Mouse (Mus musculus) 3134 (cell line): ENCODE results near the gene Cd300a.

Source experiments
- DNase-seq: peaks from one replicate; pipeline ENCODE4 v3.0.0-alpha.2; 2011; ENCODE audit warnings: low spot score; ENCODE audit not compliant: insufficient read length; ENCODE audit errors: extremely low read depth

Cd300a gene

DNA sequence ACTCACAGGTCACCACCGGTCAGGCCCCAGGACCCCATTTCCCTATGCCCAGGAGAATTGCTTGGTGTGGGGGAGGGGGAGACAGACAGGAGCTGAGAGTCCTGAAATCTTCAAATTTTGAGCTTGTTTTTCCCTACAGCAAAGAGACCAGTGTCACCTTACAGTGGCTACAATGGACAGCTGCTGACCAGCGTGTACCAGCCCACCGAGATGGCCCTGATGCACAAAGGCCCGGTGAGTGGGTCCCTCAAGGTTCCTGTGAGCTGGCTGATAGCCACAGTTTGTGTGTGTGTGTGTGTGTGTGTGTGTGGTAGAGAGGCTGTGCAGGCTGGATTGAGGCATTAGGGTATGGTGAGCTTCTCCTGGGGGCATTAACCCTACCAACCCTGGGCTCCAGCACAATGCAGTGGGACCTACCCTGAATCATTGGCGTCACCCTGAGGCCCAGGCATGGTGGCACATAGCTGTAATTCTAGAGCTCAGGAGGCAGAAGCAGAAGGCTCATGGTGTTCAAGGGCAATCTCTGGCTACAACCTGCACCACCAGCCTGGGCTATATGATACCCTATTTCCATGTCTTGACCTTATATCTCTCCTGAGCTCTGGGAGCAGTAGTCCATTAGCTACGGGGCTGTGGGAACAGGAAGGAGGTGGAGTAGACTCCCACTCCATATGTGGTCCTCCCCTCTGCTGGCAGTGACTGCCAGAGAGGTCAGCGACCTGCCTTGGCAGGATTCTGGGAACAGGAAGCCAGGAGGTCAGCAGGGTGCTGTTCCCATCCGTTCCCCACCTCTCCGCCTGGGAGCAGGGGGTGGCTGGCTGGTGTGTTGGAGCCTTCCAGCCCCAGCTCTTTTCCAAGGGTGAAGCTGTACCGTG lies 23.1 kb upstream of the Cd300a start:
- DNase-seq: no peak

GRCm38 (mm10) chr11:114867361-114868235 lies 22.2 kb upstream of the Cd300a start:
- DNase-seq: no peak

DNA sequence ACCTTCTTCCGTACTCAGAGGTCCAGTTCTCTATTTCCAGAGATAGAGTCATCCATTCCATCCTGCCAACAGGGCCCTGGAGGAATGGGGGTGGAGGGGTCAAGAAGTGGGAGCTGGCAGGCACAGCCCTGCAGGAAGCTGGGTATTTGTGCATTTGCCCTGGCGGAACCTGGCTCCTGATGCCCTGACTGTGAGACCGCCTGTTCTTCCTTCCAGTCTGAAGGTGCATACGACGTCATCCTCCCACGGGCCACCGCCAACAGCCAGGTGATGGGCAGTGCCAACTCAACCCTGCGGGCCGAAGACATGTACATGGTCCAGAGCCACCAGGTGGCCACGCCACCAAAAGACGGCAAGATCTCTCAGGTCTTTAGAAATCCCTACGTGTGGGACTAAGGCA lies 21.6 kb upstream of the Cd300a start:
- DNase-seq: no peak

GRCm38 (mm10) chr11:114869787-114870186 lies 20.1 kb upstream of the Cd300a start:
- DNase-seq: no peak

GRCm38 (mm10) chr11:114871540-114871939 lies 18.3 kb upstream of the Cd300a start:
- no peak for DNase-seq

DNA sequence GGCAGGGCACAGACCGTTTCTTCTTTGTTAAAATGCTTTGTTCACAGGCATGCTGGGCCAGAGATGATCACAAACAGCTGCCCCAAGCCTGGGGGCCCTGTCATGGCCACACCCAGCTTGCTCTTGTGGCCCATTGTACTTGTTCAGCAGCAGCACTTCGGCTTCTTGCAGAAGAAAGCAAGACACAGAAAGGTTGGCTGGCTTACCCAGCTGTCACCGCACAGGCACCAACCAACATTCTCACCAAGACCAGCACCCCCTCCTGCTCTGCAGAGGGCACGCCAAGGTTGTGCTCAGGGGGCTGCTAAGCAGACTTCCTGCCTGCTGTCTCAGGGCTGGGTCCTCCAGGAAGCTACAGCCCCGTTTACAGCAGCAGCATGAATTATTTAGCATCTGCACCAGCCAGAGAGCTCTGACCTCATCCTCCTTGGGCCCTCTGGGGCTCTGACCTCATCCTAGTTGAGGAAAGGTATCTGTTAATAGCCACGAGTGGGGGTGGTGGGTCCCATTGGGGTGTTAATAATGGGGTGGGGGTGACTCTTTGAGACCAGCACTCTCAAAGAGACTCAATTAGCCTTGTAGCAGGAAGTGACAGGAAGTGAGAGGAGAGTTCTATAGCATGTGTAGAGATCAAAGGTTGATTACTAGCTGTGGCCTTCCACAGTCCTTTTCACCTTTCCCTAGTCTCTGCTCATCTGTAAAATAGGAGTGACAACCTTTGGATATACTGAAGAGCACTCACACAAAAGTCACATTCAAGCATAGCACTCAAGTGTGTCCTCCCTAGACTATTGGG lies 16.6 kb upstream of the Cd300a start:
- no peak for DNase-seq

DNA sequence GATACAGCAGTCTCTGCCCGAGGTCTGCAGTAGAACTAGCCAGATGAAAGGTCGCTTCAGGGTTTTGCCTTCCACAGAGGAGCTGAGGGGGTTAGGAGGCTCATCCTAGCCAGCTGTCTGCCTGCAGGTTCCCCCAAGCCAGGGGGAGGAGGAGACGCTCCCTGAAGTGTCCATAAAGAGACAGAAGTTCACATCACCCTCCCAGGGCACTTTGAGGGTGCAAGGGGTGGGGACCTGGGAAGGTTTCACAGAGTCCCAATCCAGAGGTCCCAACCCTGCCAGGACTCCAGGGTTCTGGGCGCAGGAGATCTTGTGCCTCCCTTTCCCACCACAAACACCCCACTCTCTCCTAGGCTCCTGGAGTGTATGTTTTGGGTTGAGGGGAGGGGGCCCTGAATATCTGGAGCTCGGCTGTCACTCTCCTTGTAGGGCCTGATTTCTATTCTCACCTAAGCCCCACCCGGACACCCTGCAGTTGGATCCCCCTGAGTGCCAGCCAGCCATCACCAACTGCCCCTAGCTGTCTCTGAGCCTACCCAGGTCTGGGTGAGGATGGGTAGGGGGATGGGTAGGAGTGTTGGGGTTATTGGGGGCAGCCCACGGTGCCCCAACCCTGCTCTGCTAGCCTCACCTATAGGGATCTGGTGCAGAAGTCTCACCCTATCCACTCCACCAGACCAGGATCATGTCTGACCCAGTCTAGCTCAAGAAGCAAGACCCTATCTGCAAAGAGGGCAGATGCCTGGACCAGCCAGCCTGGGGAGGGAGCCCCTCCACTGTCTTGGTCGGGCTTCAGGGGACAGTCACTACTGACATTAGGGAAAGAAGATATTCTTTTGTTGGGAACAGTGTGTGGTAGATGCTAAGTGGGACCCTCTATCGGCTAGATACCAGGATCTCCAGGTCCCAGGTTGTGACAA lies 15.4 kb upstream of the Cd300a start:
- DNase-seq: no peak

DNA sequence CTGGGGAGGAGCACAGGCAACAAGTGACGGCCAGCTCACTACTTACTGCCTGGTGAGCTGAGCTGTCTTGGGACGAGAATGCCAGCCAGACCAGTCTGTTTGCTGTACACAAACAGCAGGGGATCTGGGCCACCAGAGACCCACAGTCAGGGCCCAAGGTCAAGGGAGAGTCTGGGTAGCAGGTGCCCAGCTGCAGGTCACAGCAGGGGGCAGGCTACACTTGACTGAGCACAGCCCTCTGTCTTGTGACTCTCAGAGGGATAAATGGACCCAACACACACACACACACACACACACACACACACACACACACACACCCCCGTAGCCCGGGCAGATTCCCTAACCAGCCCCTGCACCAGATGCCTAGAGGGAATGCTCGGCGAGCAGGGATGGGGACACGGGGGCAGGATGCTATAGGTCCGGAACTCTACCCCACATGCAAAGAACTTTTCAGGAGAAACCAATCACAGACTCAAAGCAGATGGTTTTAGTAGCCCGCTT lies 14.5 kb upstream of the Cd300a start:
- no peak for DNase-seq

- no peak for DNase-seq
These were observed 13.7 kb upstream of the Cd300a start for GRCm38 (mm10) chr11:114876176-114876575.

DNA sequence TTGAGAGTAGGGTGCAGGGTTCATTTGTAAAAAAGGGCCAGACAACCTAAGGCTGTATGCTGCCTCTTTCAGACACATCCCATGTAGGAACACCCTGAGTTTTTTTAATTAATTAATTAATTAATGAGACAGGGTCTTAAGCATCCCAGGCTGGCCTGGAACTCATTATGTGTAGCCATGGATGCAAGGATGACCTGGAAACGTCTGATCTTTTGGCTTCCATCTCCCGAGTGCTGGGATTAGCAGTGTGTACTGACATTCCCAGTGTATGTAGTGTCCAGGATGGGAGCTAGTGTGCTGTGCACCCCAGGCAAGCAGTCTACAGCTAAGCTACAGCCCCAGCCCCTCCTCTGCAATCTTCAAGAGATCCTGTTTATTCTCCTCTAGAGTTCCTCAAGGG lies 13.2 kb upstream of the Cd300a start:
- no peak for DNase-seq

- DNase-seq: peak; percentile 40
These were observed 12.7 kb upstream of the Cd300a start for GRCm38 (mm10) chr11:114877145-114877544.

DNA sequence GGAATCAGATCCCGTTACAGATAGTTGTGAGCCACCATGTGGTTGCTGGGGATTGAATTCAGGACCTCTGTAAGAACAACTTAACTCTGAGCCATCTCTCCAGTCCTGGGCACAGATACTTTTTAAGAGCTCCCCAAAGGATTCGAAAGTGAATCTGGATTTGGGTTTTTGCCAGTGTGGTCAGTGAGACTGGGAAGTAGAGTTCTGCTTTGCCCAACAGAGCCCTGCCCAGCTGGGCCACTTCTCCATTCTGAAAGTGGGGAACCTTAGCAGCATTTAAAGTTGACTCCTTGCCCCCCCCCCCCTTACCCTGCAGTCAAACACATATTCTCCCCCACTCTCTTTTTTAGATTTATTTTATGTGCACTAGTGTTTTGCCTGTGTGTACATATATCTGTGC lies 10.2 kb upstream of the Cd300a start:
- DNase-seq: no peak

- DNase-seq: no peak
These were observed 9.7 kb upstream of the Cd300a start for GRCm38 (mm10) chr11:114880185-114880584.

DNA sequence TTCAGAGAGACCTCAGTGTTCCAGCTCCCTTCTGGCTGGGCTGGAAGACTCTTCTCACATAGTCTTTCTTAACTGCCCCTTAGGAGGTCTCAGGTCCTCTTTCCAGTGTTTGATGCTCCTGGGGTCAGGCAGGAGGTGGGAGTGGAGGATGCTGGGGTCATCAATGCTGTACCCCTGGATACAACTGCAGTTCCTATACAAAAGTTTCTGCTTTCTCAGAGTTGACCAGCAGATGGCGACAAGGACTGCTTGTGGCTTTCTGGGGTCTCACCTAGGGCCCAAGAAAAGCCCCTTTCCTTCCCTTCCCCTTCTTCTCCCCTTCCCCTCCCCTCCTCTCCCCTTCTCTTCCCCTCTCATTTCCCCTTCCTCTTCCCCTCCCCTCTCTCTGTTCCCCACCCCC lies 9.3 kb upstream of the Cd300a start:
- no peak for DNase-seq

DNA sequence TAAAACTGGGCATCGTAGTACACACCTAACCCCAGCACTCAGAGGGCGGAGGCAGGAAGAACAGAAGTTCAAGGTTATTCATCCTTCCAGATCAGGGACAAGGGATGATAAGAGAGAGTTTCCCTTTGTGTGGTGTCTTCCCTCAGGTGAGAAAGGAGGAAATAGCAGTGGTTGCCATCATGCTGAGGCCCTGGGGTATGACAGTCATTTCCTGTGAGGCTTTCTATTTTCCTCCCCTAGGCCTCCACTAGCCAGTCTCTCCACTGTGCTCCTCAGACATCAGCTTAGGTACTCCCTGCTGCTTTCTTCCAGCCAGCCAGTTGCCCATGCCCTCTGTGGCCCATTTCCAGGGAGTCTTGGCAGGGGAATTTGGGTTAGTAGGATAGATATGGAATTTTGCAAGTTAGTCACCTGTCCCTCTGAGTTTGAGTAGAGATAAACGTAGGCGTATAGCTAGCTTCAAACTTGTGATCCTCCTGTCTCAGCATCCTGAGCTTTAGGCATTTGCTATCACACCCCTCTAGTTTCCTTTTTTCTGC lies 6.5 kb upstream of the Cd300a start:
- DNase-seq: no peak

DNA sequence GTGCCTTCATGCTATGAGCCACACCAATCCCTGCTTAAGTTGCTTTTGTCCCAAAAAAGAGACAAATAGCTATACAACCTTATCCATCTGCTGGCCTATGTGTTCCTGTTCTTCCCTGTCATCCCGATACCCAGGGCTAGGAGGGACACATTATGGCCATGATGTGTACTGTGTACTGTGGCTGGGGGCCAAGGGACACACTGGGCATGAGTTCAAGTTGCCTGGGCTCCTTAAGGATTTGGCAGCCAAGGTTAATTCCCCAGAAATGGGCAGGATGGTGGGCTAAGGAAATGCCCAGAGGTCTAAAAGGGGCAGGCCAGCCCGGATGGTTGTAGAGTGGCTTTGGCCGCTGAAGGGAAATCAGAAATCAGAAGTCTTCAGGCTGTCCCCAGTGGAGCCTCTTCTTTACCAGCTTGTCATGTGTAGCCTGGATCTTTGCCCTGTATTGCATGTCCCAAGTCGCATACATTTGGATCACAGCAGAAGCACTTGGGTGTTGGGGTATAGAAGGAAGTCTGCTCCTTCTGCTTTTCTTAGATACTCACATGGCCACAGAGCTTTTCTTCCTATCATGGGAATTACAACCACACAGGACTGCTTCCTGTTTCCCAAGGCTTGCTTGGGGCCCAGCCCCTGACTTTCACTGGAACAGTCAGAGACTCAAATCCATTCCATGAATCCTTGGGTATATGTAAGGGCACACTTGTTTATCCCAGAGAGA lies 5.3 kb upstream of the Cd300a start:
- no peak for DNase-seq

GRCm38 (mm10) chr11:114890542-114890941 lies 701 bp downstream of the Cd300a start:
- no peak for DNase-seq

GRCm38 (mm10) chr11:114896085-114896484 lies 6.2 kb downstream of the Cd300a start:
- no peak for DNase-seq

DNA sequence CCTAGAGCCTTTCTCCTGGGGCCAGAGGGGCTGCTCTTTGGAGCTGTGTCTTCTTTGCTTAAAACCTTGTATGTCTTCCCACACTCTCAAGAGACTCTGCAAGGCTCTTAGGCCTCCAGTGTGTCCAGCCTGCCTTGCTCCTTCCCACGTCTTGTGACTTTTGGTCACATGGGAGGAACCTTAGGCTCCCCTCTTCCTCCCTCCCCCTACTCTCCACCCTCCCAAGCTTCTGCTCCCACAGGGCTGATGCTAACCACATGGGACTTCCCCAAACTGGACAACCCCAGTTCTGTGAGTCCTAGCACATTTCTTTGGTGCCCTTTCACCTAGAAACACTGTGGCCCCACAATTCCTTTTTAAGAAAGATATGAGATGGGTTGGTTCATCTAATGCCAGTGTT lies 8.2 kb downstream of the Cd300a start:
- DNase-seq: no peak
